Mouse (Mus musculus) c-Kit-negative CD71-positive TER-119-positive erythroid progenitor cells, embryonic 14.5 days (primary cell): Measurements from ENCODE around the gene Lbhd1.

Source experiments
- DNase-seq: peaks from one replicate; pipeline ENCODE4 v3.0.0-alpha.2; 2013; ENCODE audit warnings: low read depth, low spot score

The Lbhd1 gene

DNA sequence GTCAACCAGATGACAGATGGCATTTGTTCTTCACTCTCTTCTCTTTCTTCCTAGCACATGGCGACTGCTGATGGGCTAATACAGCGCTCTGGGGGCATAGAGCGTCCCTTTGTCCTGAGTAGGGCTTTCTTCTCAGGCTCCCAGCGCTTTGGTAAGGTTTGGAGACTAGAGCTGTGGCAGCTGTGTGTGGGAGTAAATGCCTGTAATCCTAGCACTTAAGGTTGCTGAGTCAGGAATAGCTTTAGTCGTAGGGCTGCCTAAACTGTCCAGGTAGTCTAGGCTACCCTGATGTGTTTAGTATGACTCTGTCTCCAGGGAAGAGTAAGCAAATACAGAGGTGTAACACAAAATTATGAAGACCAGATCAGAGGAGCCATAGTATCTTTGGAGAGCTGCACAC lies 28.3 kb downstream of the Lbhd1 start:
- no peak for DNase-seq

- DNase-seq = no peak
Measured at GRCm38 (mm10) chr19:8914212-8914611, 30.7 kb downstream of the Lbhd1 start.

- no peak for DNase-seq
Measured at GRCm38 (mm10) chr19:8919000-8919399, 35.5 kb downstream of the Lbhd1 start.

DNA sequence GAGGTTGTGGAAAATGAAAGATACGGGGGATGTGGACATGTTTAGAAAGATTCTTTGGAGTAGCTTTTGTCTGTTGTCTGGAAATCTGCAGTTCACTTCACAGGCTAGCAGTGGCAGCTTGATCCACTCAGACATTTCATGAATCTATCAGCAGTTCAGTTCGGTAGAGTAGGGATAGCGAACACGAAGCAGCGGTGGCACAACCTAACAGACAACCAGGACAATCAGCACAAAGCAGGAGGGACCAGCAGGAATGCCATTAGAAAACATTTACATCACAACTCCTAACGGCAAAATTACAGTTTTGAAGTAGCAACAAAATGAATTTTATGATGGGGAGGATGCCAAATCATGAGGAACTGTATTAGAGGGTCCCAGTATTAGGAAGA lies 36.1 kb downstream of the Lbhd1 start:
- DNase-seq = no peak

DNA sequence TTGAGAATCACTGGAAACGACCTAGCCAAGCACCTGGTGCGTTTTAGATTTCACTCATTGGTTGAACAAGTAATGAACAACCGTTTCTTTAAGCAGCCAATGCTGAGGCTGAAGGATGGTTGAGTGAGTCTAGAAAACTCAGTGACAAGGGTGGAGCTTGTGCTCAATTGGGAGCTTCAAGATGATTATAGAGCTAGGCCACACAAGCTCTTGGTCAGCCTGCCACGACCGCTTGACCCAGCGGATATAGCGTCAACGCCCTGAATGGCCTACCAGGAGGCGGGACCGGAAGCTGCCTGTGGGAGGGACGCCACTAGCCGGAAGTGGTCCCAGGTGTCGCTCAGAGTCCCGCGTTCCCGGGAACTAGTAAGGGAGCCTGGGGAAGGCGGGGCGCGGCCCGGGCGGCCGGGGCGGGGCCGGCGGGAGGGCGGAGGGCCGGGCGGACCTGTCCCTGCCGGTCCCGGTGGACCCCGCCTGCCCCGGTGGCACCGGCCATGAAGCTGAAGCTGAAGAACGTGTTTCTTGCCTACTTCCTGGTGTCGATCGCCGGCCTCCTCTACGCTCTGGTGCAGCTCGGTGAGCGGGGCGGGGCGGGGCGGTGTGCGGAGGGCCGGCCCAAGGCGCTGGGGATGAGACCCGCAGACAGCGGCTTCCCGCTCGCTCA lies 36.7 kb downstream of the Lbhd1 start, which contains the start of gene B3gat3:
Gene B3gat3 (plus strand): TSS at position 302 of the 664 bp plus-strand sequence.
- peak; percentile 86 for DNase-seq

GRCm38 (mm10) chr19:8920836-8921291 lies 37.3 kb downstream of the Lbhd1 start:
- DNase-seq = peak; percentile 73

- no peak for DNase-seq
Measured at GRCm38 (mm10) chr19:8921741-8922140, 38.2 kb downstream of the Lbhd1 start.

DNA sequence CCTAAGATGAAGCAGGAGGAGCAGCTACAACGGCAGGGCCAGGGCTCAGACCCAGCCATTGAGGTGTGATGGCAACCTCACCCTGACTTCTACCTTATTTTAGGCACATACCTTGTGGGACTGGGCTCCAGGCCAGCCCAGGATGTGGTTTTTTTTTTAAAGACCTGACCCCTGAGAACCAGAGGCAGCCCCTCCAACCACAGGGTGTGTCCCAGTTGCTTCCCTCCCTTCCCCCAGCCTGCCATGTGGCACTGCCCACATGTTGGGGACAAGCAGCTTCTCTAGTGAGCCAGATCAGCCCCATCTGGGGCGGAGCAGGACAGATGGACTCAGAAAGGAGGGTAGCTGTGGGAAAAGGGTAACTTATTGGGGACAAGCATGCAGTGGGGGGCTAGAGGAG lies 43.2 kb downstream of the Lbhd1 start:
- no peak for DNase-seq

DNA sequence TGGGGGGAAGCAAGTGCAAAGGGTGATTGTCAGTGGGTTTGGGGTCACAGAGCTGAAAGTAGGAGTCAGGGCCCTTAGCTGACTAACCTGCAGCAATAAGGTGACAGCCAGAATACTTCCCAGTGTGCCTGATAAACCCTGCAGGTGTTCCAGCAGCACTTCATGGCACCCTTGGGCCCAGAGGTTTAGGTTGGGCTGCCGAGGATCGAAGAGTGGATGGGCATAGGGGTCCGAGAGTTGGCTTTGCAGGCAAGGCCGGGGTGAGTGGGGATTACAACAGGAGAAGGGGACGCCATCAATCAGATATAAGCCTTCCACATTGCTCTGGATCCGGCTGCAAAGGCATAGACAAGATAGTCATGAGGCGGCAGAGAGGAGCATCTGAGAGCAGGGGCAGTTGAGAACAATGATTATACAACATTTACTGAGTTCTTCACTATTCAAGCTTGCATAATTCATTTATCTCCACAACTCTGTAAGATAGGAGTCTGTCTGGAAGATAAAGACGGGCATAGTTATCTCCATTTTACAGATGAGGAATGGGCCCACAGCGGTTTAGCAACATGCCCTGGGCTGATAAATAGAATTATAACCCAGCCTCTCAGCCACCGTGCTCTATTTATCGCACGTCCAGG lies 44.5 kb downstream of the Lbhd1 start:
- DNase-seq = no peak

- no peak for DNase-seq
Measured at GRCm38 (mm10) chr19:8928689-8929223, 45.2 kb downstream of the Lbhd1 start.

- DNase-seq = peak; percentile 71
Measured at GRCm38 (mm10) chr19:8929224-8930088, 45.9 kb downstream of the Lbhd1 start, which contains the start of the genes Rom1 and Eml3. Rom1 (minus strand) TSS chr19:8929356. Eml3 (plus strand) TSS chr19:8929552.

DNA sequence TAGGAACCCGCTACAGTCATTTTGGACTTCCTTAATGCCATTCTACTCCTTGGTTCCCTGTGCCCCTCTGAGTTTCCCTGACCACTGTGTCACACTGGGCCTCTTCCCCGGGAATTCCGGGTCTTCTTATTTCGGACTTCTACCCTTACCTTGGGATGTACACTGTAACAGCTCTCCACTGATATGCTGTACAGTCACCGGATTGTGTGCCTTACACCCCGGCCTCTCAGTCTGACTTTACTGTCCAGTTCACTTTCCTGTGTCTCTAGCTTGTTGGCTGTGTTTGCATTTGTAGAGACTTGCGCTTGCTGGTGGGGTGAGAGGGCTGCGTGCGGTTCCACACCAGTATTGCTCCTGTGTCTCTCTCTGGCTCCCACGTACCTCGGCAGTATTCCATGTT lies 46.6 kb downstream of the Lbhd1 start:
- DNase-seq = no peak

- no peak for DNase-seq
Measured at GRCm38 (mm10) chr19:8930771-8931170, 47.2 kb downstream of the Lbhd1 start.

- no peak for DNase-seq
Measured at GRCm38 (mm10) chr19:8936736-8937135, 53.2 kb downstream of the Lbhd1 start.

DNA sequence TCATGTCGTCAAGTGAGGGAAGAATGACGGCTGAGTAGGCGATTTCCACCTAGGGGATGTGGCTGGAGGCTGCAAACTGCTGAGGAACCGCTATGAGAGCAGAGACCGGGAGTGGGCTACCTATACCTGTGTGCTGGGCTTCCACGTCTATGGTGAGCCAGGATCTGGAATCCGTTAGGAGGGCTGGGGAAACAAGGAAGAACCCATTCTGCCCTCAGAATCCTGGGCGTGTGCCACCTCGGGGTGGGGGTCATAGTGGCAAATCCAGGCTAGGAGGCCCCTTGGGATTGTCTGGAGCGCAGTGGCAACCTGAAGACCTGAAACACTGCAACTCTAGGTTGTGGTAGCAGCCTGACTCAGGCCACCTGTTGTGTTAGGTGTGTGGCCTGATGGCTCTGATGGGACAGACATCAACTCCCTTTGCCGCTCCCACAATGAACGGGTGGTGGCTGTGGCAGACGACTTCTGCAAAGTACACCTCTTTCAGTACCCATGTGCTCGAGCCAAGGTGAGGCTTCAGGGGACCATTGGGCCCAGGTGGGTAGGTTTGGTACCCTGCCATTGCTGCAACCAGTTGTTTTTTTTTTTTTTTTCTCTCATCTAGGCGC lies 57.1 kb downstream of the Lbhd1 start:
- DNase-seq = no peak

DNA sequence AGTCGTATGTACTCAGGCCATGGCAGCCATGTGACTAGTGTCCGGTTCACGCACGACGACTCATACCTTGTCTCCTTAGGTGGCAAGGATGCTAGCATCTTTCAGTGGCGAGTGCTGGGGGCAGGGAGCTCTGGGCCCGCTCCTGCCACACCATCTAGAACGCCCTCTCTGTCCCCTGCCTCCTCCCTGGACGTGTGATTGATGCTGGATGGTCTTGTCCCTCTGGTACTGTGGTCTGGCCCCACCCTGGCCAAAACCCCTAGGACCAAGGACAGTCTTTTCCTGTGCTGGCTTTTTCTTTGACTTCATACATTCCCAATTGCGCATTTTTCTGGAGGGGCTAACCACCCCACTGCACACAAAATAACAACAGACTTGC lies 57.6 kb downstream of the Lbhd1 start:
- DNase-seq = no peak

DNA sequence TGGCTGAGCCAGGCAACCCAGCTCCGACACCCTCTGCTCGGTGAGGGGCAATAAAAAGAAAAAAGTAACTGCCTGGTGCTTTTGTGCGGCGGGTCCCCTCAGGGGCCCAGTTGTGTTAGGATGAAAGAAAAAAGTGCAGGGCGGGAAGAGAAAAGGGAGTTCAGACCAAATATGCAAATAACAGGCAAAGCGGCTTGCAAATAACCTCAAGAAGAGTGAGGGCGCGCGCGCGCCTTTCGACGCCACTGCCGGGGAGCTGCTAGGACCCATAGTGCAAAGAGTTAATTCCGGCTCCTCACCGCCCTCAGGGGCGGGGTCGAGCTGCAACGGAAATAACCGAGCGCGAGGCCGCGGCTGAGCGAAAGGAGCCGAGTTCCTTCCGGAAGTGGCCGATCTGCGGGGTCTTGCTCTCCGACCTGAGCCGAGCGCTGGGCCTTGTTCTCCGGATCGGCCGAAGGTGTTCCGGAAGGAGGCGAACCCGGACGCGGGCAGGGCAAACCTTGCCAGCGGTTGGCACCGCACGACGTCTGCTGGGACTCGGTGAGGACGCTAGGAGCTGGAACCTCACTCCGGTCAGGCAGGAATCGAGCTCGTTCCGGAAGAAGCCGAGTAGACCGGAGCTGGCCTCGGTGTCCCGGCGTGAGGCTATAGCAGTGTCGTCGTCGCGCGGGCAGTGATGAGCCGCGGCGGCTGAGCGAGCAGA lies 58.1 kb downstream of the Lbhd1 start, which contains the start of gene Mta2:
Gene Mta2 (plus strand): TSS at position 361 of the 703 bp plus-strand sequence.
- peak; percentile 87 for DNase-seq
